8 mouse cellular contexts compared by ENCODE assay signal in the genomic region with DNA sequence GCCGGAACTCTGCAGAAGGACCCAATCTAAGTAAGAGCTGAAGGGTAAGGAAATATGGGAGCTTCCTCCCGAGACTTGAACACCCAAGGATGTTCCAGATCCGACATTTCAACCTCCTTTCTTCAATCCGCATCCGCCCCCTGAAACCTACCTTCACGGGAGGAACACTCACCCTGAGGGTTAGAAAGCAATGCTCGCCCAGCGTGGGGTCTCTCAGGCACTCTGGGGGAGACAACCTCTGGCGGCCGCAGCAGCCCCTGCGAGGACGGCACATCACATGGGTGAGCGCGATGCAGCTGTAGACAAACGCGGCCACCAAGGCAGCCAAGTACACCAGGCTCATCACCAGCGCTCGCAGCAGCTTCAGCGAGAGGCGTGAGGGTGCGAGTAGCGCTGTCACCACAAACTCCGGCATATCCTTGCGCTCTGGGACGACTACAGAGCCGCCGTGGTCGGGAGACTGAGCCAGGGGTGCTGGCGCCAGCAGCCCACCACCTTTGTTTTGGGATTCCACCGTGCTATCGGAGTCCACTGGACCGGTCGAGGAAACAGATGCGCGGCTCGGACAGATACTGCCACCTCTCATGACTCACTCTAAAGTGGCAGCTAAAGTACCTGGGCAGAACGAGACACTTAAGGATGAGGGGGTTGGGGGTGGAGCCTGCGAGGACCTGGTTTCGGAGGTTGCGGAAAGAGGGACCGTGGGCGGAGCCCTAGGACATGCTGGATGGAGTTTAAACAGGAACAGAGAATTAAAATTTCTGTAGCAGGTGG. TPM values are rescaled to one million over a fixed set of nuclear protein-coding genes. Genes with fewer than 3 reads are reported as not detected.
DNase-seq lines count a peak whose midpoint lies in the region; ATAC-seq lines count a peak whose summit lies in the region.

A gene (minus strand): TSS at position 687 of the 774 bp plus-strand sequence.

- H3K36me3 ChIP-seq in forebrain, embryonic 16.5 days (ENCODE audit: control insufficient read depth, insufficient read depth), result no peaks in the 10 kb centered on the region
- no peaks in the 10 kb centered on the region for H3K36me3 ChIP-seq in liver, embryonic 15.5 days (replicated peaks)

- H3K9me3 ChIP-seq in forebrain, embryonic 16.5 days (ENCODE audit: control insufficient read depth, low read length), result no peaks in the 10 kb centered on the region
- no peaks in the 10 kb centered on the region for H3K9me3 ChIP-seq in liver, embryonic 15.5 days (replicated peaks)

- peak; percentile 33 for DNase-seq in right cerebral cortex, postnatal 4 days
- no peak for DNase-seq in right cerebral cortex, postnatal 36 days (ENCODE audit: low spot score in 2 of 2)
- peak; percentile 44 for DNase-seq in neural tube, embryonic 10.5 days (ENCODE audit: extremely low spot score, low spot score)
- DNase-seq in cerebellum, postnatal 4 days (ENCODE audit: low spot score in 2 of 2), result no peak
- DNase-seq in right cerebral cortex, adult 2 months (ENCODE audit: low spot score in 2 of 2), result no peak
- no peak for DNase-seq in layer of hippocampus, adult 18-20 months (ENCODE audit: low spot score in 2 of 2)

- H3K27me3 ChIP-seq in forebrain, embryonic 16.5 days (replicated peaks; ENCODE audit: control insufficient read depth, insufficient read depth, low read length), result peaks cover 7% of the 10 kb centered on the region; the same call in 1 of the 2 replicates
- H3K27me3 ChIP-seq in liver, embryonic 15.5 days, result peaks cover 57% of the 10 kb centered on the region

- peak within 1 kb of the TSS; percentile 39 for H3K4me3 ChIP-seq in forebrain, embryonic 16.5 days (replicated peaks; ENCODE audit: low read length)
- peak within 1 kb of the TSS; percentile 24 for H3K4me3 ChIP-seq in liver, embryonic 15.5 days (replicated peaks)

- 5% methylated on average over 42 of the region's 42 CpGs for WGBS in forebrain, embryonic 16.5 days
- WGBS in liver, embryonic 15.5 days (ENCODE audit: insufficient replicate concordance), result 8% methylated on average over 42 of the region's 42 CpGs

- H3K4me1 ChIP-seq in forebrain, embryonic 16.5 days (replicated peaks; ENCODE audit: control insufficient read depth, insufficient read depth, low read length), result peaks cover 10% of the 10 kb centered on the region
- peaks cover 16% of the 10 kb centered on the region for H3K4me1 ChIP-seq in liver, embryonic 15.5 days (replicated peaks)

- peak within 1 kb of the TSS; percentile 80 for H3K4me2 ChIP-seq in forebrain, embryonic 16.5 days (ENCODE audit: low read length)
- peak within 1 kb of the TSS; percentile 51 for H3K4me2 ChIP-seq in liver, embryonic 15.5 days

- no peak within 1 kb of the TSS for H3K27ac ChIP-seq in forebrain, embryonic 16.5 days (ENCODE audit: low read length)
- H3K27ac ChIP-seq in liver, embryonic 15.5 days (replicated peaks), result no peak within 1 kb of the TSS

- H3K9ac ChIP-seq in forebrain, embryonic 16.5 days (replicated peaks; ENCODE audit: low read depth, low read length), result peak within 1 kb of the TSS; percentile 58
- H3K9ac ChIP-seq in liver, embryonic 15.5 days, result no peak within 1 kb of the TSS

- peak; percentile 63 for ATAC-seq in forebrain, embryonic 16.5 days
- ATAC-seq in liver, embryonic 15.5 days (ENCODE audit: insufficient read depth), result no peak

RNA-seq across cellular contexts. Expression of the gene that starts here (rescaled TPM):
- 0.20 TPM in 1 of 2 replicates, not detected in the other for polyA plus RNA-seq in forebrain, embryonic 16.5 days (2015; fragmentation: Nextera tagmentation; extraction: Ambion mirVana)
- polyA plus RNA-seq in liver, embryonic 15.5 days (2015; fragmentation: Nextera tagmentation; extraction: Ambion mirVana), result 0.05 and 0.10 TPM in 2 replicates
- total RNA-seq in layer of hippocampus, adult 18-20 months (2021), result under 1 TPM; 0.30 TPM

Comparison
In these comparisons a context has a peak if more than half of its experiments do, and no peak if none do; other contexts are left out.
1. DNase-seq: peak in right cerebral cortex, postnatal 4 days (single experiment) and neural tube, embryonic 10.5 days (single experiment); none in right cerebral cortex, postnatal 36 days (0 of 2), cerebellum, postnatal 4 days (0 of 2), right cerebral cortex, adult 2 months (0 of 2) and layer of hippocampus, adult 18-20 months (0 of 2).
2. Peak in ATAC-seq, H3K4me3 ChIP-seq, H3K9ac ChIP-seq and H3K4me2 ChIP-seq in forebrain, embryonic 16.5 days; RNA of the gene not detected or under 1 TPM.